Mouse (Mus musculus): ENCODE measurements at regions not wholly inside any gene's neighbourhood (a gene's known extent, or its start where the extent isn't known, plus 50 kb on each side); places are given as distances from the start of the nearest gene placed in this dataset.

DNA sequence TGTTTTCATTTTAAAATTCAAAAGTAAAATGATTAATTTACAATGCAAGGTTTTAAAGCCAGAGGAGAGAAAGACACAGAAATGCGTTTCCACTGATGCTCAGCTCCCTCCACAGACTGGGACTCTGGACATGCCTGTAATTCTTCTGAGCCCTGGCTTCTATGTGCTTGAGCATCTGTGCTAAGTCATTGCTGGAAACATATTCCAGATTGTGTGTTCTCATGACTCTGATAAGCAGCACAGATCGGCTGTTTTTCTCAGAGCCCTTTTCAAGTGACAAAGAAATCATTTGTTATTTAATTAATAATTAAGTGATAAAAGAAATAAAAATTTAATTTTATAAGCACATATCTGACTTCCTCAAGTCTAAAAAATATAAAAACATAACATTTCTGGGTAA, 127.3 kb upstream of the Tfap2d start:
- H3K9ac ChIP-seq (replicated peaks): no peak overlapping the region
- H3K4me1 ChIP-seq: no peaks in the 10 kb centered on the region
- ATAC-seq (ENCODE audit: low FRiP score, low read depth): no peak
- WGBS: 83% methylated on average over 2 of the region's 2 CpGs
- no peaks in the 10 kb centered on the region for H3K27me3 ChIP-seq
- H3K4me3 ChIP-seq: no peak overlapping the region
- no peaks in the 10 kb centered on the region for H3K9me3 ChIP-seq
- H3K36me3 ChIP-seq: no peaks in the 10 kb centered on the region
- no peak overlapping the region for H3K27ac ChIP-seq (replicated peaks)
- H3K4me2 ChIP-seq (replicated peaks): no peak overlapping the region

DNA sequence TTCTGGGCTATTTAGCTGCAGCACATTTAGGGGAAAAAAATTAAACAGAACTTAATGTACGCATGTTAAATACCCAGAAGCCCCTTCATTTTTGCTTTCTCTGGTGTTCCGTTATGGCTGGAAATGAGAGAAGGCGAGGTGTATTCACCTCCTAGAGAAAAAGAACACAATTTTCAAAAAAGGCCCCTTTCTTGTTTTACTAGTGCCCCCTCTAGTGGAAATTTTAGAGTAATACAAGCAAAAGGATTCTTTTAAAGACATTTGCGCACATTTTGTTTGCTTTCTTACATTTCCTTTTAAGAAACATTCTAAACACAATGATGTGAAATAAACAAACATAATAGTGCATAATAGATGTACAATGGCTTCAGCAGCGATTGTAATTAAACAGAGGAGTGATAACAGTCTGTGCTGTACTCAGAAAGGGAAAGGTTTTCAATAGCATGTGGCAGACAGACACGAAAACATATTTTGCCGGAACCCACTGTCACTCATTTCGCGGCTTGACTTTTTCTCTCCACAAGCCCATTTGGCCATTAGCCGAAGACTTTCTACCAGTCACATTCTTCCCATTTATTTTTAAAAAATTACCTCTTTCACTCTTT, 126.0 kb upstream of the Tfap2d start:
- WGBS: 48% methylated on average over 10 of the region's 10 CpGs
- Histone ChIP-seq H3K27ac (replicated peaks) (no peak overlapping the region), H3K9me3 (no peaks in the 10 kb centered on the region), H3K4me1 (no peaks in the 10 kb centered on the region), H3K36me3 (no peaks in the 10 kb centered on the region), H3K27me3 (no peaks in the 10 kb centered on the region), H3K4me2 (replicated peaks) (no peak overlapping the region), H3K4me3 (no peak overlapping the region), H3K9ac (replicated peaks) (no peak overlapping the region)
- ATAC-seq (ENCODE audit: low FRiP score, low read depth): no peak

DNA sequence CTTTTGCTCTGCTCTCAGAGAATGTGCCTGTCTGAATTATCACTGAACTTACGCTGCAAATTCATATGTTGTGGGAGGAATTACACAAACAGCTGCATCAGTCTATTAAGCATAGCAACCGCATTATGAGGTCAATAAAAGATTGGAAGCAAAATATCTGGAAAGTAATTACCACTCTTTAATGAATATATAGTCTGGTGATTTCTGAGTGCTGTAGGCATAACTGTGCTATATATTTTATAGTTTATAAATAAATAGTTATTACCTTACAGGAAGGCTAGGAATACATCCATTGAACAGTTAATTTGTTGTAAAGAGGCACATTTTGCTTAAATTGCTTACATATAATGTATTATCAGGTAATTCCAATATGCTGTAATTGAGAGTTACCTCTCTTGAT, 123.7 kb upstream of the Tfap2d start:
- no peak for ATAC-seq (ENCODE audit: low FRiP score, low read depth)
- H3K27ac ChIP-seq (replicated peaks): no peak overlapping the region
- WGBS: 83% methylated on average over 2 of the region's 2 CpGs
- H3K4me1 ChIP-seq: no peaks in the 10 kb centered on the region
- H3K36me3 ChIP-seq: no peaks in the 10 kb centered on the region
- no peaks in the 10 kb centered on the region for H3K27me3 ChIP-seq
- H3K9me3 ChIP-seq: no peaks in the 10 kb centered on the region
- H3K4me2 ChIP-seq (replicated peaks): no peak overlapping the region
- no peak overlapping the region for H3K9ac ChIP-seq (replicated peaks)
- H3K4me3 ChIP-seq: no peak overlapping the region

DNA sequence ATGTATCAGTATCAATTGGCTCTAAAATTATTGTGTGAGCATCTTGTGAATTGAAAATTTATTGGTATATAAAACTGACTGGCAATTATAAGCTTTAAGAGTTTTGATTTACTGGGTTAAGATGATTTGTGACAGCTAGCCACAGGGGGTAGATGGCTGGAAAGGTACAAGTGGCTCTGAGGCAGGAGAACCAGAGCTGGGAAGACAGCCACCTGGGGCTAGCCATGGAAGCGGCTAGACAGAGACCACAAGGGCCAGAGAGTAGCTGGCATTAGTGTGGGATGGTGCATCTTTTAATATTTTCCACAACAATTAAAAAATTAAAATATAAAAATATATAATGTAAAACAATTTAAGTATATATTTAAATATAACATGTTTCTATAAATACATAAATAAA, 86.0 kb upstream of the Tfap2d start:
- Histone ChIP-seq H3K4me2 (replicated peaks) (no peak overlapping the region), H3K27me3 (no peaks in the 10 kb centered on the region), H3K9ac (replicated peaks) (no peak overlapping the region), H3K27ac (replicated peaks) (no peak overlapping the region), H3K36me3 (no peaks in the 10 kb centered on the region), H3K9me3 (no peaks in the 10 kb centered on the region), H3K4me1 (no peaks in the 10 kb centered on the region), H3K4me3 (no peak overlapping the region)
- WGBS: 72% methylated on average over 1 of the region's 1 CpGs
- no peak for ATAC-seq (ENCODE audit: low FRiP score, low read depth)
